Mouse (Mus musculus) neural tube, embryonic 13.5 days (tissue): ENCODE data around the gene Tmem52. TPM values are rescaled to one million over a fixed set of nuclear protein-coding genes. Genes with fewer than 3 reads are reported as not detected.

Source experiments
- polyA plus RNA-seq: library from polyadenylated mRNA; unstranded; fragments of >200 nt; fragmentation: Nextera tagmentation; extraction: Ambion mirVana; gene quantifications from 2 replicates; pipeline ENCODE4 v1.2.1, GENCODE M21; 2015

The Tmem52 gene
- polyA plus RNA-seq, 1 experiment from 2014 or later, result not detected

Other genes starting within 250 kb of the Tmem52 start
- gene Ski, start 246.5 kb upstream of the Tmem52 start, polyA plus RNA-seq, result 11.3 and 12.2 TPM in 2 replicates
- 76.3 and 84.2 TPM in 2 replicates for gene Faap20, start 219.3 kb upstream of the Tmem52 start, polyA plus RNA-seq
- gene Prkcz, start 107.8 kb upstream of the Tmem52 start, polyA plus RNA-seq, result 60.3 and 62.3 TPM in 2 replicates
- 0.17 TPM in 1 of 2 replicates, not detected in the other for gene Gabrd, start 71.0 kb upstream of the Tmem52 start, polyA plus RNA-seq
- gene Cfap74, start 59.9 kb upstream of the Tmem52 start, polyA plus RNA-seq, result 2.8 and 3.8 TPM in 2 replicates
- gene Gnb1, start 22.2 kb downstream of the Tmem52 start, polyA plus RNA-seq, result 1,009 and 1,019 TPM in 2 replicates
- 77.5 and 91.5 TPM in 2 replicates for gene Nadk, start 93.3 kb downstream of the Tmem52 start, polyA plus RNA-seq
- gene Slc35e2, start 132.3 kb downstream of the Tmem52 start, polyA plus RNA-seq, result 14.6 and 15.9 TPM in 2 replicates
- 54.7 and 61.6 TPM in 2 replicates for gene Cdk11b, start 155.7 kb downstream of the Tmem52 start, polyA plus RNA-seq
- not detected in 2 replicates for gene Gm10563, start 176.3 kb downstream of the Tmem52 start, polyA plus RNA-seq
- 3.9 and 5.4 TPM in 2 replicates for gene Mmp23, start 184.3 kb downstream of the Tmem52 start, polyA plus RNA-seq
- gene Mib2, start 200.1 kb downstream of the Tmem52 start, polyA plus RNA-seq, result 37.4 and 38.9 TPM in 2 replicates
- gene Fndc10, start 225.2 kb downstream of the Tmem52 start, polyA plus RNA-seq, result 10.5 and 16.5 TPM in 2 replicates
- gene Ssu72, start 235.7 kb downstream of the Tmem52 start, polyA plus RNA-seq, result 178 and 184 TPM in 2 replicates